Mouse (Mus musculus): ENCODE measurements around the gene Kcnma1. TPM values are rescaled to one million over a fixed set of nuclear protein-coding genes. Genes with fewer than 3 reads are reported as not detected.

Kcnma1 gene
- polyA plus RNA-seq, 1 experiment from 2014 or later = 2.1 TPM

GRCm38 (mm10) chr14:23360491-23360995, 653.7 kb downstream of the Kcnma1 start:
- ATAC-seq (replicated peaks; ENCODE audit: low FRiP score, low read depth) = no peak
- no peak for DNase-seq (ENCODE audit: low spot score)
- Histone ChIP-seq H3K9me3 (replicated peaks; ENCODE audit: low read length) (no peaks in the 10 kb centered on the region), H3K4me3 (replicated peaks; ENCODE audit: low read depth, low read length) (no peak overlapping the region), H3K27ac (no peak overlapping the region), H3K27me3 (ENCODE audit: insufficient read depth, low read length) (no peaks in the 10 kb centered on the region), H3K9ac (ENCODE audit: low read depth, low read length) (no peak overlapping the region), H3K4me1 (replicated peaks; ENCODE audit: insufficient read depth, low read length) (no peaks in the 10 kb centered on the region), H3K4me2 (ENCODE audit: low read length) (no peak overlapping the region), H3K36me3 (ENCODE audit: insufficient read depth, low read length) (no peaks in the 10 kb centered on the region)
- 66% methylated on average over 11 of the region's 11 CpGs for WGBS
- TF ChIP-seq CTCF (IDR thresholded peaks at IDR 0.05; ENCODE audit: low read depth) = no peak

DNA sequence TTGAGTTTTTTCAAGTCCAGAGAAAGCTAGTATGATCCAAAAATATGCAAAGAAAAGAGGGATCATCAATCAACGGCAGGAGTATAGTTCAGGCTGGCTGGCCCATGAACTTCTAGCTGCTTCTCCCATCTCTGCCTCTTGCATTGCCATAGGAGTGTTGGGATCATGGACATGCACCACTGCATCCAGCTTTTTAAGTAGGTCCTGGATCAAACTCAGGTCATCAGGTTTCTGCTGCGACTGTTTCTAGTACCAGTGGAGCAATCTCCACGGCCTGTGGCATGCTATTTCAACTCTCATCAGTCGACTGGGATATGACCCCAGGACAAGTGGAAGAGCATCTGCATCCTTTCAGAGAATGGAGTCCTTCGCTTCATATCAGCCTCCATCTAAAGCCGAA, 655.5 kb downstream of the Kcnma1 start:
- H3K4me2 ChIP-seq (ENCODE audit: low read length) = no peak overlapping the region

DNA sequence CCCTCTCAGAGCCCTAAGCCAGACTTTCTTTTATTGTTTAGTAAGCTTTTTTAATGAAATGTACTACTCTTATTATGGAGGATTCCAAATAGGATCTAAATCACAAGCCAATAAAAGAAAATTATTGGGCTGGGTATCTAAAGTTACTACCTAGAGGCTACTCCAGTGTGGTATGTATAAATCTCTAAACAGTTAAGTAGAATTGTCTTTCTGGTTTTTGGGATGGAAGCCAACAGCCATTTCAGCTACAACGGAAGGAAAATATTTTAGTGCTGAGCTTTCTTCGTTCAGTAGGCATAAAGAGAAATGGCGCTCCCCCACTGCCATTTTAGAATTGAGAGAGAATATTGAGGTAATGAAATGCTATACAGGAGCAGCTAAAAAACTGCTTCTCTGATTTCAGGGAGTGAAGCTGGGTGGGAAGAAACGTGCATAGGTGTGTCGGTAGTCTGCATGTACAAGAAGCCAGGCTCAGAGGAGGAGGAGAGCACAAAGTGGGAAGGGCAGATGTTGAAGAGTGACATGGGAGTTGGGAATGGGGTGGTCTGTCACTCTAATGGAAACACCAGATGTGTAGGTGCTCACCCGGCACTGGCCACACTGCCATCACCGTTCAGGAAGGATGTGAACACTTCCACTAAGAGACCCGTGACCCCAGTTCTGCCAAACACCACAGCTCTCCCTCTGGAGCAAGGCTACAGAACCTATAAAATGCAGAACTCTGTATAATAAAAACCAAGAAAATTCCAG, 656.6 kb downstream of the Kcnma1 start:
- H3K27me3 ChIP-seq (ENCODE audit: insufficient read depth, low read length) = no peaks in the 10 kb centered on the region
- 42% methylated on average over 8 of the region's 8 CpGs for WGBS
- no peaks in the 10 kb centered on the region for H3K4me1 ChIP-seq (replicated peaks; ENCODE audit: insufficient read depth, low read length)
- peak; percentile 18 for DNase-seq (ENCODE audit: low spot score)
- H3K9ac ChIP-seq (ENCODE audit: low read depth, low read length) = no peak overlapping the region
- no peak overlapping the region for H3K4me3 ChIP-seq (replicated peaks; ENCODE audit: low read depth, low read length)
- H3K27ac ChIP-seq = no peak overlapping the region
- H3K36me3 ChIP-seq (ENCODE audit: insufficient read depth, low read length) = no peaks in the 10 kb centered on the region
- no peak overlapping the region for H3K4me2 ChIP-seq (ENCODE audit: low read length)
- no peak for ATAC-seq (replicated peaks; ENCODE audit: low FRiP score, low read depth)
- TF ChIP-seq CTCF (IDR thresholded peaks at IDR 0.05; ENCODE audit: low read depth) = no peak
- no peaks in the 10 kb centered on the region for H3K9me3 ChIP-seq (replicated peaks; ENCODE audit: low read length)

More for the DNA sequence above, 655.5 kb downstream of the Kcnma1 start:
- H3K4me3 ChIP-seq (replicated peaks; ENCODE audit: low read depth, low read length) = no peak overlapping the region
- no peak for DNase-seq (ENCODE audit: low spot score)
- H3K4me1 ChIP-seq (replicated peaks; ENCODE audit: insufficient read depth, low read length) = no peaks in the 10 kb centered on the region
- no peaks in the 10 kb centered on the region for H3K27me3 ChIP-seq (ENCODE audit: insufficient read depth, low read length)
- H3K36me3 ChIP-seq (ENCODE audit: insufficient read depth, low read length) = no peaks in the 10 kb centered on the region
- no peak overlapping the region for H3K27ac ChIP-seq
- ATAC-seq (replicated peaks; ENCODE audit: low FRiP score, low read depth) = no peak
- H3K9me3 ChIP-seq (replicated peaks; ENCODE audit: low read length) = no peaks in the 10 kb centered on the region
- TF ChIP-seq CTCF (IDR thresholded peaks at IDR 0.05; ENCODE audit: low read depth) = no peak
- no peak overlapping the region for H3K9ac ChIP-seq (ENCODE audit: low read depth, low read length)
- 80% methylated on average over 6 of the region's 6 CpGs for WGBS

DNA sequence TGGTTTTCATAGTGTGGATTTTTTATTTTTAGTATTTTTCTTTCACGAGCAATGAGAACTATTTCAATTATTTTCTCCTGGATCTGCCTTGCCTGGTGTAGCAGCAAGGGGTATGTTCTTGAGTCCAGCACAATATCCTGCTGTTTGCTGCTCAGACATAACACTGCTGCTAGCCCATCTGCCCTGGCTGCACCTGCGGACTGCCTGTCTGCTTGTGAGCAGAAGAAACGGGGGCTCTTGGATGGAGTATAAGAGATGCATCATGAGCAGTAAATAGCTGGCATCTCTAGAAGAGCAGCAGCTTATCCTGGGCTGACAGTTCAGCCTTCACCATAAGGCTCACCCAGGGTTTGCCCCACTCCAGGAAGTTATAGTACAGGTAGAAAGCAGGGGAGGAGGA, 687.5 kb downstream of the Kcnma1 start:
- Histone ChIP-seq H3K4me2 (ENCODE audit: low read length) (no peak overlapping the region), H3K9ac (ENCODE audit: low read depth, low read length) (no peak overlapping the region), H3K27me3 (ENCODE audit: insufficient read depth, low read length) (no peaks in the 10 kb centered on the region), H3K9me3 (replicated peaks; ENCODE audit: low read length) (no peaks in the 10 kb centered on the region), H3K4me1 (replicated peaks; ENCODE audit: insufficient read depth, low read length) (no peaks in the 10 kb centered on the region), H3K36me3 (ENCODE audit: insufficient read depth, low read length) (no peaks in the 10 kb centered on the region), H3K4me3 (replicated peaks; ENCODE audit: low read depth, low read length) (no peak overlapping the region), H3K27ac (no peak overlapping the region)
- WGBS = 81% methylated on average over 3 of the region's 3 CpGs
- ATAC-seq (replicated peaks; ENCODE audit: low FRiP score, low read depth) = no peak
- no peak for TF ChIP-seq CTCF (IDR thresholded peaks at IDR 0.05; ENCODE audit: low read depth)
- no peak for DNase-seq (ENCODE audit: low spot score)

DNA sequence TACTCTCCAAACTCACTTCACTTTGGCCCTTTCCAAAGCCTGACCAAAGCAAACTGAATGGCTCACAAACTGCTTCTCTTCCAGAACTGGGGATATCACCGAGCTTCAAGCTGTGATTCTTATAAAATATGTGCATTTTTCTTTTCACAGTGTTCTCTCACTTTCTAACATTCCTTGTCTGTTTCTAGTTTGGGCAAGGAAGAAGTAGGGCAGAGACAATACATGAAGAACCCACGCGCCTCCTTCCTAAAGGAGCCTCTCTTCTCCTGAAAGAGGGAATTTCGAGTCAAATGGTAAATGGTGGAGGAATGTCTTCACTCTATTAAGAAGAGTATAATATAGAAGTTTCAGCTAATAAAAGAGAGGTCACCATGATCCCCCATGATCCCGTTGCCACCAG, 709.0 kb downstream of the Kcnma1 start:
- Histone ChIP-seq H3K4me2 (ENCODE audit: low read length) (no peak overlapping the region), H3K9ac (ENCODE audit: low read depth, low read length) (no peak overlapping the region), H3K36me3 (ENCODE audit: insufficient read depth, low read length) (no peaks in the 10 kb centered on the region), H3K4me1 (replicated peaks; ENCODE audit: insufficient read depth, low read length) (no peaks in the 10 kb centered on the region), H3K27ac (no peak overlapping the region), H3K27me3 (ENCODE audit: insufficient read depth, low read length) (no peaks in the 10 kb centered on the region), H3K4me3 (replicated peaks; ENCODE audit: low read depth, low read length) (no peak overlapping the region), H3K9me3 (replicated peaks; ENCODE audit: low read length) (no peaks in the 10 kb centered on the region)
- DNase-seq (ENCODE audit: low spot score) (no peak), ATAC-seq (replicated peaks; ENCODE audit: low FRiP score, low read depth) (no peak)
- WGBS = 87% methylated on average over 5 of the region's 5 CpGs
- no peak for TF ChIP-seq CTCF (IDR thresholded peaks at IDR 0.05; ENCODE audit: low read depth)

GRCm38 (mm10) chr14:23300443-23300842, 713.8 kb downstream of the Kcnma1 start:
- Histone ChIP-seq H3K27me3 (ENCODE audit: insufficient read depth, low read length) (no peaks in the 10 kb centered on the region), H3K4me2 (ENCODE audit: low read length) (no peak overlapping the region), H3K4me3 (replicated peaks; ENCODE audit: low read depth, low read length) (no peak overlapping the region), H3K36me3 (ENCODE audit: insufficient read depth, low read length) (no peaks in the 10 kb centered on the region), H3K9me3 (replicated peaks; ENCODE audit: low read length) (no peaks in the 10 kb centered on the region), H3K4me1 (replicated peaks; ENCODE audit: insufficient read depth, low read length) (no peaks in the 10 kb centered on the region), H3K9ac (ENCODE audit: low read depth, low read length) (no peak overlapping the region), H3K27ac (no peak overlapping the region)
- 96% methylated on average over 2 of the region's 2 CpGs for WGBS
- DNase-seq (ENCODE audit: low spot score) (no peak), ATAC-seq (replicated peaks; ENCODE audit: low FRiP score, low read depth) (no peak)
- no peak for TF ChIP-seq CTCF (IDR thresholded peaks at IDR 0.05; ENCODE audit: low read depth)
